Mouse (Mus musculus): Measurements from ENCODE around the gene Papss1.

DNA sequence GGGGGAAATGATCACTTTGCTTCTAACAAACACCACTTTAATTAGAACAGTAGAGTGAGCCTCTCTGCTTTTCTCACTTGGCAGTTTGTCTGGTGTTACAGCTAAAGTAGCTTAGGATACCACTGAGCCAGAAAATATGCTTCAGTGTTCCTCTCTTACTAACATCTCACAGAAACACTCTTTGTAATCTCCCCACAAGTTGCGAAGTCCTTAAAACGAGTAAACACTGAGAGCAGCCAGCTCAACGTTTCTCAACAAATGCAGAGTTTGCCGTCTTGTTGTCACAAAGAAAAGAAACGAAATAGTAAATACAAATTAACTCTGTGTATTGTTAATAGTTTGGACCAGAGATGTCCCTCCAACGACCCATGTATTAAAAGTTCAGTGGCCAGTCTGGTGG, 46.8 kb upstream of the Papss1 start:
- TF ChIP-seq CTCF (conservative IDR thresholded peaks at IDR 0.05; ENCODE audit: low read length): no peak
- no peak for TF ChIP-seq POU5F1 (IDR thresholded peaks at IDR 0.05; ENCODE audit: borderline replicate concordance, low read length)
- no peak for TF ChIP-seq NANOG (IDR thresholded peaks at IDR 0.05; ENCODE audit: borderline replicate concordance, low read length)
